Mouse (Mus musculus) neural tube, embryonic 15.5 days (tissue): ENCODE measurements at regions not wholly inside any gene's neighbourhood (a gene's known extent, or its start where the extent isn't known, plus 50 kb on each side); places are given as distances from the start of the nearest gene placed in this dataset.

Experiments
- ATAC-seq: fragments of 200-750 bp; cut with Nextera tagmentation; 2 replicates; pipeline ENCODE4 v1.8.0; 2017; ENCODE audit warnings: mild to moderate bottlenecking, moderate TSS enrichment, moderate library complexity; ENCODE audit not compliant: low FRiP score
- H3K27ac ChIP-seq: fragments of 300-500 bp; sonication (generic); replicated peaks from 2 replicates; pipeline ENCODE4 v1.5.1; 2015; ENCODE audit warnings: mild to moderate bottlenecking, inconsistent platforms
- H3K27me3 ChIP-seq: fragments of 300-500 bp; sonication (generic); replicated peaks from 2 replicates; pipeline ENCODE4 v1.6.1; 2015; ENCODE audit warnings: inconsistent platforms
- H3K36me3 ChIP-seq: fragments of 300-500 bp; sonication (generic); 2 replicates; pipeline ENCODE4 v1.6.1; 2015; ENCODE audit warnings: inconsistent platforms
- H3K4me1 ChIP-seq: fragments of 300-500 bp; sonication (generic); 2 replicates; pipeline ENCODE4 v1.6.1; 2015; ENCODE audit warnings: inconsistent platforms
- H3K4me2 ChIP-seq: fragments of 300-500 bp; sonication (generic); 2 replicates; pipeline ENCODE4 v1.6.1; 2015; ENCODE audit warnings: inconsistent platforms, mild to moderate bottlenecking, moderate library complexity
- H3K4me3 ChIP-seq: fragments of 300-500 bp; sonication (generic); replicated peaks from 2 replicates; pipeline ENCODE4 v1.5.1; 2015; ENCODE audit warnings: mild to moderate bottlenecking, inconsistent platforms
- H3K9ac ChIP-seq: fragments of 300-500 bp; sonication (generic); replicated peaks from 2 replicates; pipeline ENCODE4 v1.6.1; 2015; ENCODE audit warnings: mild to moderate bottlenecking, inconsistent platforms
- H3K9me3 ChIP-seq: fragments of 300-500 bp; sonication (generic); replicated peaks from 2 replicates; pipeline ENCODE4 v1.6.1; 2016; ENCODE audit warnings: inconsistent platforms
- WGBS: fragments of 180-500 bp; shearing (Covaris S2); methylation state at CpG from one replicate; pipeline ENCODE4 v1.1.7; 2015; ENCODE audit warnings: mixed read lengths; 5-methylcytosine and 5-hydroxymethylcytosine counted together

- 86% methylated on average over 5 of the region's 5 CpGs for WGBS
- H3K36me3 ChIP-seq, result no peaks in the 10 kb centered on the region
- no peaks in the 10 kb centered on the region for H3K4me1 ChIP-seq
Observed at GRCm38 (mm10) chr16:27138384-27138783, 146.9 kb upstream of the Gmnc start.

GRCm38 (mm10) chr16:27138987-27139386 is 147.5 kb upstream of the Gmnc start:
- Histone ChIP-seq H3K27me3 (no peaks in the 10 kb centered on the region), H3K36me3 (no peaks in the 10 kb centered on the region), H3K4me3 (no peak overlapping the region), H3K4me2 (no peak overlapping the region), H3K9me3 (no peaks in the 10 kb centered on the region), H3K9ac (no peak overlapping the region), H3K27ac (no peak overlapping the region), H3K4me1 (no peaks in the 10 kb centered on the region)
- WGBS, result 13% methylated on average over 1 of the region's 1 CpGs
- no peak for ATAC-seq

More at GRCm38 (mm10) chr16:27138384-27138783, 146.9 kb upstream of the Gmnc start:
- Histone ChIP-seq H3K27ac (no peak overlapping the region), H3K27me3 (no peaks in the 10 kb centered on the region), H3K4me2 (no peak overlapping the region), H3K4me3 (no peak overlapping the region), H3K9me3 (no peaks in the 10 kb centered on the region), H3K9ac (no peak overlapping the region)
- ATAC-seq, result no peak

GRCm38 (mm10) chr16:27140037-27140436 is 148.6 kb upstream of the Gmnc start:
- 10% methylated on average over 3 of the region's 3 CpGs for WGBS
- ATAC-seq, result no peak
- Histone ChIP-seq H3K4me2 (no peak overlapping the region), H3K27me3 (no peaks in the 10 kb centered on the region), H3K36me3 (no peaks in the 10 kb centered on the region), H3K9ac (0 out of 2 replicates have a peak overlapping the region, but pooled peaks have one; percentile 17), H3K4me3 (no peak overlapping the region), H3K9me3 (no peaks in the 10 kb centered on the region), H3K27ac (no peak overlapping the region), H3K4me1 (no peaks in the 10 kb centered on the region)

GRCm38 (mm10) chr16:27155805-27156204 is 151.5 kb upstream of the Ostn start:
- Histone ChIP-seq H3K27me3 (no peaks in the 10 kb centered on the region), H3K4me1 (no peaks in the 10 kb centered on the region), H3K27ac (no peak overlapping the region), H3K36me3 (no peaks in the 10 kb centered on the region), H3K9ac (no peak overlapping the region), H3K4me3 (no peak overlapping the region), H3K4me2 (no peak overlapping the region), H3K9me3 (no peaks in the 10 kb centered on the region)
- no peak for ATAC-seq
- WGBS, result 82% methylated on average over 4 of the region's 4 CpGs

GRCm38 (mm10) chr16:27195650-27196049 is 111.6 kb upstream of the Ostn start:
- Histone ChIP-seq H3K4me1 (no peaks in the 10 kb centered on the region), H3K9ac (no peak overlapping the region), H3K36me3 (no peaks in the 10 kb centered on the region), H3K27me3 (no peaks in the 10 kb centered on the region), H3K27ac (no peak overlapping the region), H3K4me2 (no peak overlapping the region), H3K4me3 (no peak overlapping the region), H3K9me3 (no peaks in the 10 kb centered on the region)
- WGBS, result 77% methylated on average over 2 of the region's 2 CpGs
- no peak for ATAC-seq
